Mouse (Mus musculus) cerebellum, postnatal 14 days (tissue): Measurements from ENCODE around the gene Fbxl22.
A peak's percentile ranks its signal among the peaks of the same experiment; 100 is the strongest.

Source experiments
- DNase-seq, 2 experiments: peaks; one replicate each; pipeline ENCODE4 v3.0.0; 2021; ENCODE audit warnings: mixed read lengths in 2 of 2

Gene Fbxl22

GRCm38 (mm10) chr9:66514256-66514770 is at the start of gene Fbxl22:
Gene Fbxl22, minus strand, starts transcription at chr9:66514593.
- DNase-seq = peak; percentile 56 to 76

GRCm38 (mm10) chr9:66562215-66562614 is 47.8 kb upstream of the Fbxl22 start:
- DNase-seq = no peak

GRCm38 (mm10) chr9:66561496-66561895 is 47.1 kb upstream of the Fbxl22 start:
- no peak for DNase-seq

GRCm38 (mm10) chr9:66560728-66561127 is 46.3 kb upstream of the Fbxl22 start:
- DNase-seq = no peak

- DNase-seq = peak in 1 of 2 experiments; percentile 26
Measured at GRCm38 (mm10) chr9:66560295-66560694, 45.9 kb upstream of the Fbxl22 start.

GRCm38 (mm10) chr9:66558971-66559370 is 44.6 kb upstream of the Fbxl22 start:
- no peak for DNase-seq

GRCm38 (mm10) chr9:66542785-66543184 is 28.4 kb upstream of the Fbxl22 start:
- no peak for DNase-seq

GRCm38 (mm10) chr9:66521595-66521994 is 7.2 kb upstream of the Fbxl22 start:
- no peak for DNase-seq

- DNase-seq = no peak
Measured at GRCm38 (mm10) chr9:66520299-66520698, 5.9 kb upstream of the Fbxl22 start.

- no peak for DNase-seq
Measured at GRCm38 (mm10) chr9:66518901-66519300, 4.5 kb upstream of the Fbxl22 start.

- no peak for DNase-seq
Measured at GRCm38 (mm10) chr9:66518251-66518650, 3.9 kb upstream of the Fbxl22 start.

- DNase-seq = no peak
Measured at GRCm38 (mm10) chr9:66517746-66518145, 3.4 kb upstream of the Fbxl22 start.

- peak; percentile 46 to 53 for DNase-seq
Measured at GRCm38 (mm10) chr9:66516296-66516940, 2.0 kb upstream of the Fbxl22 start.

- DNase-seq = peak in 1 of 2 experiments; percentile 23
Measured at GRCm38 (mm10) chr9:66515680-66516210, 1.4 kb upstream of the Fbxl22 start.

- no peak for DNase-seq
Measured at GRCm38 (mm10) chr9:66515115-66515514, 722 bp upstream of the Fbxl22 start.

- DNase-seq = peak in 1 of 2 experiments; percentile 11
Measured at GRCm38 (mm10) chr9:66513661-66514255, 635 bp downstream of the Fbxl22 start.

GRCm38 (mm10) chr9:66513150-66513549 is 1.2 kb downstream of the Fbxl22 start:
- DNase-seq = peak in 1 of 2 experiments; percentile 42

GRCm38 (mm10) chr9:66512351-66512671 is 2.1 kb downstream of the Fbxl22 start:
- DNase-seq = peak; percentile 88

- peak; percentile 95 to 97 for DNase-seq
Measured at GRCm38 (mm10) chr9:66511580-66512350, 2.6 kb downstream of the Fbxl22 start.

- DNase-seq = peak; percentile 58 to 74
Measured at GRCm38 (mm10) chr9:66510944-66511343, 3.4 kb downstream of the Fbxl22 start.

GRCm38 (mm10) chr9:66510351-66510841 is 4.0 kb downstream of the Fbxl22 start:
- DNase-seq = peak; percentile 77 to 89

- peak in 1 of 2 experiments; percentile 29 for DNase-seq
Measured at GRCm38 (mm10) chr9:66508890-66509399, 5.4 kb downstream of the Fbxl22 start.

GRCm38 (mm10) chr9:66507684-66508083 is 6.7 kb downstream of the Fbxl22 start:
- peak in 1 of 2 experiments; percentile 16 for DNase-seq
